Mouse (Mus musculus) thymus, postnatal 36 days (tissue): ENCODE results near the gene Tmem185b.

Source experiments
- DNase-seq, 2 experiments: peaks; one replicate each; pipeline ENCODE4 v3.0.0; 2022; ENCODE audit warnings: mixed read lengths in 2 of 2

Tmem185b gene

DNA sequence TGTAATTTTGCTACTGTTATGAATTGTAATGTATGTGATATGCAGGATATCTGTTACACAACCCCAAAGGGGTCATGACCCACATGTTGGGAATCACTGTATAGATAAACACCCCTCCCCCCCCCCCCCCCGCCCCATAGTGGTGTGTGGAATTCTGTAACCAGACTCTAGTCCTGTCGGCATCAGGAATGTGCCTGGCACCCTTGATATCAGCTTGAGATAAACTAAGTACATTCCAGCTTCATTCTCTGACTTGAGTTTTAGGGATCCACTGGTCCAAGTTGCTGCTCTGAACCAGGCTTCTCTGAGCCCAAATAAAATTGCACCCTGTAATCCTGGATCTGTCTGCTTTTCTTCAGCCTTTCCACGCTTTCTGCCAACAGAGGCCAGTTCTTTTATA is 15.6 kb downstream of the Tmem185b start:
- no peak for DNase-seq

GRCm38 (mm10) chr1:119543316-119543715 is 17.4 kb downstream of the Tmem185b start:
- DNase-seq = no peak

- DNase-seq = no peak
Observed at GRCm38 (mm10) chr1:119544611-119545155, 18.7 kb downstream of the Tmem185b start.

DNA sequence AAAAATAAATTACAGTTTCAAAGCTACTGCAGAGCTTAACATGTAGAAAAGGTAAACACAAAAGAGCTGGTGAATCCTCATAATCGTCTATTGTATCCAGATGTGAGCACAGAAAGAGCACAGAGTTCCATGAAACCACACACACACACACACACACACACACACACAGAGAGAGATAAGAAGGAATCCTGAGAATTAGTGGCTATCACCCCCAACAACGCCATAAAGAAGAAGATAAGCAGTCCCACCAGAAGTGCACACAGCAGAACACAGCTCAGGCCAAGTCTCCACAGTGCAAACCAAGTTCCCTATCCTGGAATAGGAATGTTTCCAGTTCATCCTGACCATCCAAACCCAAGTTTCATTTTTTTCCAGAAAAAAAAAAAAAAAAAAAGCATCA is 19.2 kb downstream of the Tmem185b start:
- no peak for DNase-seq

GRCm38 (mm10) chr1:119545671-119546070 is 19.7 kb downstream of the Tmem185b start:
- no peak for DNase-seq

DNA sequence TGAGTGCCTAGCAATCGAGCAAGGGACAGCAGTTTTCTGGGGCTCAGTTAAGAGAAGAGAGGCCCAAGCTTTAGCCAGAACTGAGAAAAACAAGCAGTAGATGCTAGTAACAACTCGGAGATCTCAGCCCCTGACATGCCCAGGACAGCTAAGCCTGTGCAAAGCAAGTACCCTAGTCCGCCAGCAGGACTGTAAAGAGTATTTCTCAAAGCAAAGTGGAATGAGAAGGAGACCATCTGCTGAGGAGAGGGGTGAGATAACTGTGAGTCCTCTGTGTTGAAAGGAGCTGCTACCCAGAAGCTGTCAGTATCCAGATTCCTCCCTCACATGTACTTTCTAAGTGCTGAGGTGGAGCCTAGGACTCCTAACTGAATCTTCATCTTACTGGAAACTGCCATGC is 20.5 kb downstream of the Tmem185b start:
- DNase-seq = no peak

DNA sequence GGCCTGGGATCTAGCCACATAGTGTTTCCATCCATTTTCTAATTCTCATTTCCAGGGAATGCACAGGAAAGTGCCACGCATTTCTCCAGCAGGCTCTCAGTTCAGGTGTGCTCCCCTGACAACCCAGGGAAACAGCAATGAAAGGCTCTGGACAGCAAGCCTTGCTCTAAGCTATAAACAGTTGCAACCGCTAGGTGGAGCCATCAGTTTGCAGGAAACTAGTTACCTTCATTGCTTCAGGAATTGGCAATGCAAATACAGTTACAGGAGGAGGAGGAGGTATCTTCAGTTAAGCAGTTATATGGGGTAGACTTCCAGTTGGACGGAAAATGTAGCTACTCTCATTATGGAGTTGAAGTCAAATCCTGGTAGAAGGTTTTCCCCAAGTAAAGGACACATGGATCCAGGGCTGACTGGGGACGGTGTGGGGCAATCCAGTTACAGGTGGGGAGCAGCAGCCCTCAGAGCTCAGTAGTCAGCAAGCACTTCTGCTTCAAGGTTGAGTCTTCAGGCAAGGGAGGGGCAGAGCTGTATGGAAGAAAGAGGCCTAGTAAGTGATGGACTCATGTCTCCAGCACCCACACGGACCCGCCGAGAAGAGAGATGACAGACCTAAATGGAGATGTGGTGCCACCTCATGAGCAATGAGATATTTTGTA is 22.8 kb downstream of the Tmem185b start:
- peak; percentile 58 to 63 for DNase-seq

GRCm38 (mm10) chr1:119549327-119549689 is 23.3 kb downstream of the Tmem185b start:
- DNase-seq = no peak

DNA sequence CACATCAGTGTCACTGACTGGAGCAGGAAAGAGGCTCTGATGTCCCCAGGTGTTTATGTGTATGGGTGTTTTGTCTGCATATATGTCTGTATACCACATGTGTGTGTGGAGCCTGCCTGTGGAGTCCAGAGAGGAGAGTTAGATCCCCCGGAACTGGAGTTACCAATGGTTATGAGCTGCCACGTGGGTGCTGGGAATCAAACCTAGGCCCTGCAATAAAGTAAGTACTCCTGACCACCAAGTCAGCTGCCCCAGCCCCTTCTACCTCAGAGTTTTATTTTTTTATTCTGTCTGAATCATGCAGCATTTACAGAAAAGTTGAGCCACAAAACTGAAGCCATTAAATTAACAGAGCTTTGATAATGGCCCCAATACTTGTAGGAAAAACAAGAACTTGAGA is 24.1 kb downstream of the Tmem185b start:
- no peak for DNase-seq

GRCm38 (mm10) chr1:119551651-119552050 is 25.7 kb downstream of the Tmem185b start:
- no peak for DNase-seq

- no peak for DNase-seq
Observed at GRCm38 (mm10) chr1:119555651-119556050, 29.7 kb downstream of the Tmem185b start.

- no peak for DNase-seq
Observed at GRCm38 (mm10) chr1:119557641-119558395, 31.9 kb downstream of the Tmem185b start.

DNA sequence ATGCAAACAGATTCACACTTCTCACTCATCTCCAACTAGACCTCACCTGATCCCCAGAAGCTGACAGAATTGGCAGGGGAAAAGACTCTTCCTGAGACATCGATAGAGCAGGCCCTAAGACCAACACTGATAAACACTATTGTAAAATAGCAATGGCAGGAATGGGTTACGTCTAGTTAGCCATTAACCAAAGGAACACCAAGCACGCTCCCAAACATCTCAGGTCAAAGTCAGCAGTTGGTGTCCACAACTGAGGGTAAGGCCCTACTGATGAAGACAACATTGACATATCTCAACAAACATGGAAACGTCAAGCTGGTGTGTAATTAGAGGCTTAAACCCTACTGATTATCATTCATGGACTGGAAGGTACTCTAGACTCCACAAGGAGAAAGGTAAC is 39.6 kb downstream of the Tmem185b start:
- DNase-seq = no peak

GRCm38 (mm10) chr1:119570134-119570533 is 44.2 kb downstream of the Tmem185b start:
- no peak for DNase-seq
